Mouse (Mus musculus) intestine, embryonic 14.5 days (tissue): Measurements from ENCODE around the gene Olfr1056. TPM values are rescaled to one million over a fixed set of nuclear protein-coding genes. Genes with fewer than 3 reads are reported as not detected.

ENCODE experiments used
- polyA plus RNA-seq: library from polyadenylated mRNA; unstranded; fragments of >200 nt; fragmentation: Nextera tagmentation; extraction: Ambion mirVana; gene quantifications from 2 replicates; pipeline ENCODE4 v1.2.1, GENCODE M21; 2014

The Olfr1056 gene
- polyA plus RNA-seq, 1 experiment from 2014 or later, result not detected

Other genes with a start within 250 kb of the Olfr1056 start
- not detected in 2 replicates for gene Olfr1039, start 226.5 kb downstream of the Olfr1056 start, polyA plus RNA-seq
- gene Olfr1040, start 215.7 kb downstream of the Olfr1056 start, polyA plus RNA-seq, result not detected in 2 replicates
- not detected in 2 replicates for gene Olfr1042, start 200.6 kb downstream of the Olfr1056 start, polyA plus RNA-seq
- gene Olfr1043, start 194.9 kb downstream of the Olfr1056 start, polyA plus RNA-seq, result not detected in 2 replicates
- gene Olfr1044, start 184.6 kb downstream of the Olfr1056 start, polyA plus RNA-seq, result not detected in 2 replicates
- gene Olfr52, start 176.8 kb downstream of the Olfr1056 start, polyA plus RNA-seq, result not detected in 2 replicates
- not detected in 2 replicates for gene Olfr1045, start 159.5 kb downstream of the Olfr1056 start, polyA plus RNA-seq
- not detected in 2 replicates for gene Olfr1046, start 143.2 kb downstream of the Olfr1056 start, polyA plus RNA-seq
- gene Olfr1047, start 131.1 kb downstream of the Olfr1056 start, polyA plus RNA-seq, result not detected in 2 replicates
- not detected in 2 replicates for gene Olfr1048, start 122.2 kb downstream of the Olfr1056 start, polyA plus RNA-seq
- gene Olfr1049, start 104.1 kb downstream of the Olfr1056 start, polyA plus RNA-seq, result not detected in 2 replicates
- not detected in 2 replicates for gene Olfr1051, start 83.4 kb downstream of the Olfr1056 start, polyA plus RNA-seq
- not detected in 2 replicates for gene Olfr1052, start 70.0 kb downstream of the Olfr1056 start, polyA plus RNA-seq
- gene Olfr1053, start 47.2 kb downstream of the Olfr1056 start, polyA plus RNA-seq, result not detected in 2 replicates
- gene Olfr1054, start 27.0 kb downstream of the Olfr1056 start, polyA plus RNA-seq, result not detected in 2 replicates
- not detected in 2 replicates for gene Olfr1055, start 12.2 kb downstream of the Olfr1056 start, polyA plus RNA-seq
- gene Olfr1057, start 15.9 kb upstream of the Olfr1056 start, polyA plus RNA-seq, result not detected in 2 replicates
- not detected in 2 replicates for gene Olfr1058, start 26.1 kb upstream of the Olfr1056 start, polyA plus RNA-seq
- gene Olfr1061, start 51.6 kb upstream of the Olfr1056 start, polyA plus RNA-seq, result not detected in 2 replicates
- gene Olfr1062, start 64.3 kb upstream of the Olfr1056 start, polyA plus RNA-seq, result not detected in 2 replicates
- gene Olfr1065, start 88.1 kb upstream of the Olfr1056 start, polyA plus RNA-seq, result not detected in 2 replicates
- gene Olfr1066, start 93.8 kb upstream of the Olfr1056 start, polyA plus RNA-seq, result not detected in 2 replicates
- not detected in 2 replicates for gene Olfr228, start 124.9 kb upstream of the Olfr1056 start, polyA plus RNA-seq
- not detected in 2 replicates for gene Olfr1076, start 146.0 kb upstream of the Olfr1056 start, polyA plus RNA-seq
- gene Olfr1079, start 180.0 kb upstream of the Olfr1056 start, polyA plus RNA-seq, result not detected in 2 replicates
- gene Olfr1080, start 195.8 kb upstream of the Olfr1056 start, polyA plus RNA-seq, result not detected in 2 replicates
- not detected in 2 replicates for gene Olfr1082, start 236.5 kb upstream of the Olfr1056 start, polyA plus RNA-seq